Mouse (Mus musculus) heart, adult 2 months (tissue): ENCODE measurements around the gene Sh3kbp1.

Source experiments
- CTCF ChIP-seq: fragments of 200-600 bp; IDR thresholded peaks from 2 replicates; pipeline ENCODE4 v1.8.1; 2022; ENCODE audit warnings: antibody characterized with exemption, mild to moderate bottlenecking, moderate library complexity
- POLR2A ChIP-seq: fragments of 200-500 bp; IDR thresholded peaks from 2 replicates; pipeline ENCODE4 v1.6.1; 2011; ENCODE audit warnings: mild to moderate bottlenecking, low read depth, low read length, control low read depth; ENCODE audit not compliant: insufficient read depth

GRCm38 (mm10) chrX:159650727-159651126 lies 23.7 kb downstream of the Sh3kbp1 start:
- no peak for TF ChIP-seq CTCF
- no peak for TF ChIP-seq POLR2A
